Mouse (Mus musculus) neural tube, embryonic 14.5 days (tissue): ENCODE measurements around the gene Efhd2. TPM values are rescaled to one million over a fixed set of nuclear protein-coding genes. Genes with fewer than 3 reads are reported as not detected.

Source experiments
- ATAC-seq: fragments of 200-750 bp; cut with Nextera tagmentation; 2 replicates; pipeline ENCODE4 v1.8.0; 2017; ENCODE audit warnings: low read depth, mild to moderate bottlenecking, moderate TSS enrichment, moderate library complexity
- H3K27ac ChIP-seq: fragments of 300-500 bp; sonication (generic); 2 replicates; pipeline ENCODE4 v1.5.1; 2014; ENCODE audit warnings: low read depth, mild to moderate bottlenecking, control low read depth, low read length, moderate library complexity, mixed read lengths
- H3K27me3 ChIP-seq: fragments of 300-500 bp; sonication (generic); 2 replicates; pipeline ENCODE4 v1.6.1; 2014; ENCODE audit warnings: low read length; ENCODE audit not compliant: control insufficient read depth, insufficient read depth
- H3K36me3 ChIP-seq: fragments of 300-500 bp; sonication (generic); 2 replicates; pipeline ENCODE4 v1.6.1; 2014; ENCODE audit warnings: low read length, mixed read lengths; ENCODE audit not compliant: control insufficient read depth, insufficient read depth
- H3K4me1 ChIP-seq: fragments of 300-500 bp; sonication (generic); 2 replicates; pipeline ENCODE4 v1.6.1; 2014; ENCODE audit warnings: low read length; ENCODE audit not compliant: control insufficient read depth, insufficient read depth
- H3K4me2 ChIP-seq: fragments of 300-500 bp; sonication (generic); 2 replicates; pipeline ENCODE4 v1.6.1; 2014; ENCODE audit warnings: mild to moderate bottlenecking, low read depth, low read length, control low read depth
- H3K4me3 ChIP-seq: fragments of 300-500 bp; sonication (generic); 2 replicates; pipeline ENCODE4 v1.5.1; 2014; ENCODE audit warnings: low read depth, low read length, control low read depth, mixed read lengths
- H3K9ac ChIP-seq: fragments of 300-500 bp; sonication (generic); replicated peaks from 2 replicates; pipeline ENCODE4 v1.6.1; 2014; ENCODE audit warnings: low read depth, mild to moderate bottlenecking, control low read depth, low read length, mixed read lengths
- H3K9me3 ChIP-seq: fragments of 300-500 bp; sonication (generic); 2 replicates; pipeline ENCODE4 v1.6.1; 2016; ENCODE audit warnings: low read length; ENCODE audit not compliant: control insufficient read depth
- WGBS: fragments of 180-500 bp; shearing (Covaris S2); extraction: QIAGEN DNeasy Blood & Tissue Kit; methylation state at CpG from one replicate; pipeline ENCODE4 v1.1.7; 2014; 5-methylcytosine and 5-hydroxymethylcytosine counted together
- polyA plus RNA-seq: library from polyadenylated mRNA; unstranded; fragments of >200 nt; fragmentation: Nextera tagmentation; extraction: Ambion mirVana; gene quantifications from 2 replicates; pipeline ENCODE4 v1.2.1, GENCODE M21; 2014

Efhd2 gene
- polyA plus RNA-seq, 1 experiment from 2014 or later, result 33.2 TPM

DNA sequence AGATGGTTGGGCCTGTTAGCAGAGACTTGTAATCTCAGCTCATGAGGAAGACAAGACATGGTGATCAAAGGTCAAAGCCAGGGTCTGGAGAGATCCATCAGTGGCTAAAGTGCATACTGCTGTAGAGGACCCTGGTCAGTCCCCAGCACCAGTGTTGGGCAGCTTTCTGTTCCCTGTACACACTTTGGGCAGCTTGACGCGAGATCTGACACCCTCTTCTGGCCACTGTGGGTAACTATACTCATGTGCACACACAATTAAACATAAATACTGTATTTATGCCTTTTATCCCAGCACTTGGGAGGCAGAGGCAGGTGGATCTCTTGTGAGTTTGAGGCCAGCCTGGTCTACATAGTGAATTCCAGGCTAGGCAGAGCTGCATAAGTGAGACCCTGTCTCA is 63.7 kb downstream of the Efhd2 start:
- no peaks in the 10 kb centered on the region for H3K9me3 ChIP-seq
- H3K36me3 ChIP-seq, result peaks cover 28% of the 10 kb centered on the region
- H3K4me3 ChIP-seq, result no peak overlapping the region
- ATAC-seq, result no peak
- H3K27ac ChIP-seq, result no peak overlapping the region
- no peaks in the 10 kb centered on the region for H3K27me3 ChIP-seq
- H3K9ac ChIP-seq, result no peak overlapping the region
- no peak overlapping the region for H3K4me2 ChIP-seq
- 100% methylated on average over 2 of the region's 2 CpGs for WGBS
- H3K4me1 ChIP-seq, result no peaks in the 10 kb centered on the region

GRCm38 (mm10) chr4:141809850-141810464 is 64.8 kb downstream of the Efhd2 start:
- peak; percentile 71; the same call in 1 of the 2 replicates for ATAC-seq
- peaks cover 36% of the 10 kb centered on the region for H3K36me3 ChIP-seq
- 80% methylated on average over 8 of the region's 8 CpGs for WGBS
- H3K27ac ChIP-seq, result no peak overlapping the region
- no peak overlapping the region for H3K4me2 ChIP-seq
- H3K9ac ChIP-seq, result no peak overlapping the region
- H3K27me3 ChIP-seq, result no peaks in the 10 kb centered on the region
- H3K4me1 ChIP-seq, result no peaks in the 10 kb centered on the region
- no peak overlapping the region for H3K4me3 ChIP-seq
- H3K9me3 ChIP-seq, result no peaks in the 10 kb centered on the region

Other genes starting within 250 kb of the Efhd2 start
- 5.3 and 6.5 TPM in 2 replicates for gene Plekhm2, start 210.0 kb downstream of the Efhd2 start, polyA plus RNA-seq
- 0.82 and 0.83 TPM in 2 replicates for gene Rsc1a1, start 189.3 kb downstream of the Efhd2 start, polyA plus RNA-seq
- 11.5 and 15.2 TPM in 2 replicates for gene Ddi2, start 151.5 kb downstream of the Efhd2 start, polyA plus RNA-seq
- gene Agmat, start 128.2 kb downstream of the Efhd2 start, polyA plus RNA-seq, result not detected in 2 replicates
- 5.8 and 6.4 TPM in 2 replicates for gene Dnajc16, start 84.0 kb downstream of the Efhd2 start, polyA plus RNA-seq
- 17.3 and 18.2 TPM in 2 replicates for gene Casp9, start 81.3 kb downstream of the Efhd2 start, polyA plus RNA-seq
- not detected in 2 replicates for gene Cela2a, start 48.8 kb downstream of the Efhd2 start, polyA plus RNA-seq
- not detected in 2 replicates for gene Ctrc, start 28.6 kb downstream of the Efhd2 start, polyA plus RNA-seq
- 4.7 and 5.2 TPM in 2 replicates for gene Fhad1, start 140.2 kb upstream of the Efhd2 start, polyA plus RNA-seq
- gene Tmem51, start 209.4 kb upstream of the Efhd2 start, polyA plus RNA-seq, result 4.0 and 4.9 TPM in 2 replicates